Mouse (Mus musculus): ENCODE measurements around the gene Lgi1. TPM values are rescaled to one million over a fixed set of nuclear protein-coding genes. Genes with fewer than 3 reads are reported as not detected.

Lgi1 gene
- polyA plus RNA-seq (2012; rRNA removed) = 54.0 and 58.8 TPM in 2 replicates

DNA sequence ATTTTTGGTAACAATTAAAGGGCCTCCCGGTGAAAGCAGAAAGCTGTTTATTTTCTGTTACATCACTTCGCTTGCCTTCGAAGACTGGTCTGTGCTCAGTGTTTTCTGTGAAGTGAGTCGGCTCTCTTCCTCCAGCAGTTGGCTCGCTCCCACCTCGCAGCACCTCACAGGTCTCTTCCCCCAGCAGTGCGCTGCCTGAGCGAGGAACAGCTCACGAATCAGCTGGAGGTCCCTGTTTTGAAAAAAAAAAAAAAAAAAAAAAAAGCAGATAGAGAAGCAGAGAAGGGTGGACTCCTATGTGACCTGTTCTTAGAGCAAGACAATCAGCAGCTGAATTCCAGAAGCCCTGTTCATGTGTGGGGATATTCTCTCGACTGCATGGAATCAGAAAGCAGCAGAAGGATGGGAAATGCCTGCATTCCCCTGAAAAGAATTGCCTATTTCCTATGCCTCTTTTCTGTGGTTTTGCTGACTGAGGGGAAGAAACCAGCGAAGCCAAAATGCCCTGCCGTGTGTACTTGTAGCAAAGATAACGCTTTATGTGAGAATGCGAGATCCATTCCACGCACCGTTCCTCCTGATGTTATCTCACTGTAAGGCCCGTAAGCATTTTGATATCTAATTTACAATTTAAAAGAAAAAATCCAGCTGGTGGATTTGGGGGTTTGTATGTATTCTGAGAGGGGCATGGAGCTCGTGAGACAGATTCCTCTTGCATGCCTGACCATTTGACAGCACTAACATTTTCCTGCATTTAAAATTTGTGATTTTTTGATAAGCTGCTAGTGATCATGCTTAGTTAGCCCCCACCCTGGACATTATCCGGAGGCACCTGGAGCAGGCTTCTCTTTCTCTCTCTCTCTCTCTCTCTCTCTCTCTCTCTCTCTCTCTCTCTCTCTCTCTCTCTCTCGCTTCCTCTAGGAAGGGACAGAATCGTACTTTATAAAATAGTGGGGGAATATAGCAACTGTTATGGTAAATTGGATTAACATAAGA, at the start of gene Lgi1:
Gene Lgi1 (plus strand): TSS at position 32 of the 996 bp plus-strand sequence.
- TF ChIP-seq POLR2A (IDR thresholded peaks at IDR 0.05; ENCODE audit: borderline replicate concordance, insufficient read depth, low read length) (peak; percentile 31; the same call in 1 of the 2 replicates), CTCF (IDR thresholded peaks at IDR 0.05; ENCODE audit: borderline replicate concordance, insufficient read depth, low read depth, low read length) (no peak)
- 5% methylated on average over 21 of the region's 21 CpGs for WGBS

DNA sequence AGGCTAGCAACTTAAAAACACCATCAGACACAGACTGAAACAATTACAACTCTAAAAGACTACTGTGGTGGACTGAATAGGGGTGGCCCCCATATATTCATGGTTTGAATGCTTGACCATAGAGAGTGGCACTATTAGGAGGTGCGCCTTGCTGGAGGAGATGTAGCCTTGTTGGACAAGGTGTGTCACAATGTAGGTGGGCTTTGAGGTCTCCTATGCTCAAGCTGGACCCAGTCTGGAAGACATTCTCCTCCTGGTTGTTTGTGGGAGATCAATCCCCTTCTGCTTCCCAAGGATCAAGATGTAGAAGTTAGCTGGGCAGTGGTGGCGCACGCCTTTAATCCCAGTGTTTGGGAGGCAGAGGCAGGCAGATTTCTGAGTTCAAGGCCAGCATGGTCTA, 46.6 kb upstream of the Lgi1 start:
- Histone ChIP-seq H3K4me1 (ENCODE audit: control insufficient read depth, insufficient read depth, low read length) (no peaks in the 10 kb centered on the region), H3K27me3 (ENCODE audit: control insufficient read depth, insufficient read depth, low read length) (no peaks in the 10 kb centered on the region), H3K27ac (ENCODE audit: insufficient read depth, low read length) (no peak overlapping the region), H3K4me3 (replicated peaks; ENCODE audit: insufficient read depth, low read depth, low read length) (no peak overlapping the region)
- WGBS = 99% methylated on average over 3 of the region's 3 CpGs
- no peak for TF ChIP-seq POLR2A (IDR thresholded peaks at IDR 0.05; ENCODE audit: borderline replicate concordance, insufficient read depth, low read length)
- TF ChIP-seq CTCF (IDR thresholded peaks at IDR 0.05; ENCODE audit: borderline replicate concordance, insufficient read depth, low read depth, low read length) = no peak
- no peak for DNase-seq

More for the DNA sequence above, at the start of gene Lgi1:
- Histone ChIP-seq H3K27ac (ENCODE audit: insufficient read depth, low read length) (peak within 1 kb of the TSS; percentile 87), H3K4me3 (replicated peaks; ENCODE audit: insufficient read depth, low read depth, low read length) (peak within 1 kb of the TSS; percentile 64), H3K27me3 (ENCODE audit: control insufficient read depth, insufficient read depth, low read length) (no peaks in the 10 kb centered on the region), H3K4me1 (ENCODE audit: control insufficient read depth, insufficient read depth, low read length) (peaks cover 12% of the 10 kb centered on the region)
- DNase-seq = peak; percentile 77 to 83

DNA sequence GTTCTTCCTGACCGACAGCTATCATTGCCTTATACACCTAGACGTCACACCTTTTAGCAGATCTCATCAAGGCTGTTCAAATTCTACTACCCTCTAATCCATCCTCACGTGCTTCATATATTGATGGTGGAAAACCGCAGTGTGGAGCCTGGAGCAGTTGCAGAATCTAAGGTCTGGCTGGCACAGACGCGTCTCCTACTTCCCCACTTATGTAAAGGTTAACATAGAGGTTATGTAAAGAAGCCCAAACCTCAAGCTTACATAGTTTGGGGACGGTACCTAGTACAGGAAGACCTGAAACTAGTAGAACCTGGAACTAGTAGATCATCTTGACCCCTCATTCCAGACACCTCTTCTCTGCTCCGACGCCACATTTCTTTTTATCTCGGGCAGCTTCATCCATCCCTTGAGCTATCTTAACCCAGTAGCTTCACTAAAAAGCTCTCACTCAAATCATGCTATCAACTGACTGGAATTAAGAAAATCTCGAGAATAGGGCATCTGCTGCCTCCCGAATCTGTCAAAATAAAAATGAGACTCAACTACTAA, 40.9 kb upstream of the Lgi1 start:
- Histone ChIP-seq H3K4me1 (ENCODE audit: control insufficient read depth, insufficient read depth, low read length) (peaks cover 3% of the 10 kb centered on the region; the same call in 1 of the 2 replicates), H3K27ac (ENCODE audit: insufficient read depth, low read length) (peak overlapping the region; percentile 54; the same call in 1 of the 2 replicates), H3K27me3 (ENCODE audit: control insufficient read depth, insufficient read depth, low read length) (no peaks in the 10 kb centered on the region), H3K4me3 (replicated peaks; ENCODE audit: insufficient read depth, low read depth, low read length) (peak overlapping the region; percentile 86)
- DNase-seq = no peak
- TF ChIP-seq CTCF (IDR thresholded peaks at IDR 0.05; ENCODE audit: borderline replicate concordance, insufficient read depth, low read depth, low read length) = no peak
- no peak for TF ChIP-seq POLR2A (IDR thresholded peaks at IDR 0.05; ENCODE audit: borderline replicate concordance, insufficient read depth, low read length)
- WGBS = 4% methylated on average over 12 of the region's 12 CpGs

DNA sequence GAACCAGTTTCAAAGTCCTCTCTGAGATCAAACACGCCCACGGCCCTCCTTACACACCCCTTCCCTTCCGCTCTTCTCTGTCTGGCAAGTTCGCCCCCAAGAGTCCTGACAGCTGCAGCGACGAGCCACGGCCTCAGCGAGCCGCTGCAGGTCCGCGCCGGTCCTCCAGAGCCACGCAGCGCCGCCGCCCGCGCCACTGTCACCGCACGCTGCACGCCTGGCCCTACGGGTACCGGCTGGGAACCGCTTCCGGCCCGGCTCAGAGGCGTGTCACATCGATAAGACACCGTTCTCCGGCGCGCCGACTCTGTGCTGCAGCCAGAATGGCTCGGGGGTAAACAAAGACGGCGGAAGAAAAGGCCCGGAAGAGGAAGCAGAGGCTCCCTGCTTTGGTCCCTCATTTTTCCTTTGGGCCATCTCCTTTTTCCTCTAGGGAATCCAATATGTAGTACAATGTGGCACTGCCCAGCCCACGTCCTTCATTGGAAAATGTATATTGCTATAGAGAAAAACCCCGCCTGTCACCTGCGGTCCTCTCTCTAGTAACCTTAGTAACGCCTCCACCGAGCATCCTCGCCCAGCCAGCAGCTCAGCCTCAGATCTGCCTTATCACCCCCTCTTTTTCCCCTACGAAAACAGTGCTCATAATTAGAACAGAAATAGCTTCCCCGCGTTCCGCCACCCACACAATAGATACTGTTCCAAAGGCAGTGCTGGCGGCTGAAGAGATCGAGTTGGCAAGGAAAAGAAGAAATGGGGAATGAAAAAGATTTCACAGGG, 40.2 kb upstream of the Lgi1 start, which contains the start of gene Fra10ac1:
Gene Fra10ac1 (minus strand): TSS at position 252 of the 780 bp plus-strand sequence.
- under 1% methylated on average over 49 of the region's 49 CpGs for whole genome bisulfite sequencing
- Histone ChIP-seq H3K4me3 (replicated peaks; ENCODE audit: insufficient read depth, low read depth, low read length) (peak within 1 kb of the TSS; percentile 86), H3K27me3 (ENCODE audit: control insufficient read depth, insufficient read depth, low read length) (no peaks in the 10 kb centered on the region), H3K4me1 (ENCODE audit: control insufficient read depth, insufficient read depth, low read length) (peaks cover 3% of the 10 kb centered on the region; the same call in 1 of the 2 replicates), H3K27ac (ENCODE audit: insufficient read depth, low read length) (peak within 1 kb of the TSS; percentile 85)
- TF ChIP-seq CTCF (IDR thresholded peaks at IDR 0.05; ENCODE audit: borderline replicate concordance, insufficient read depth, low read depth, low read length) (peak; percentile 59), POLR2A (IDR thresholded peaks at IDR 0.05; ENCODE audit: borderline replicate concordance, insufficient read depth, low read length) (peak; percentile 66)
- DNase-seq = peak; percentile 95 to 98

DNA sequence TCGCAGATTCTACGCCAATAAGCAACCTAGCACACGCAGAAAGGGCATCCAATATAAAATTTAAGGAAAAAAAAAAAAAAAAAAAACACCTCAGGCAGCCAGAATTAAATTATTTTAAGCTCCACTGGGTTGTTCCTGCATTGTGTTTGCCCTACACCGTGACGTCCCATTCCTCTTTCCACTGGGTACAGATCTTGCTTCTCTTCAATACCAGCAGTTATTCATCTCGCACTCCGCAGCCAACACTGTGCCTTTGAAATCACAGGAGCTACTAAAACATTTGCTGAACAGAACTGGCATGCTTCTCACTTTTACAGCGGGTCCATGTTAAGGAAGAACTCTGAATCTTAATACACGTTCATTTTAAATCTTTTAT, 39.7 kb upstream of the Lgi1 start:
- Histone ChIP-seq H3K4me3 (replicated peaks; ENCODE audit: insufficient read depth, low read depth, low read length) (peak overlapping the region; percentile 86), H3K27me3 (ENCODE audit: control insufficient read depth, insufficient read depth, low read length) (no peaks in the 10 kb centered on the region), H3K27ac (ENCODE audit: insufficient read depth, low read length) (peak overlapping the region; percentile 85), H3K4me1 (ENCODE audit: control insufficient read depth, insufficient read depth, low read length) (peaks cover 3% of the 10 kb centered on the region; the same call in 1 of the 2 replicates)
- WGBS = 1% methylated on average over 9 of the region's 9 CpGs
- peak; percentile 65 to 75 for DNase-seq
- TF ChIP-seq CTCF (IDR thresholded peaks at IDR 0.05; ENCODE audit: borderline replicate concordance, insufficient read depth, low read depth, low read length) (no peak), POLR2A (IDR thresholded peaks at IDR 0.05; ENCODE audit: borderline replicate concordance, insufficient read depth, low read length) (peak; percentile 33; the same call in 1 of the 2 replicates)

DNA sequence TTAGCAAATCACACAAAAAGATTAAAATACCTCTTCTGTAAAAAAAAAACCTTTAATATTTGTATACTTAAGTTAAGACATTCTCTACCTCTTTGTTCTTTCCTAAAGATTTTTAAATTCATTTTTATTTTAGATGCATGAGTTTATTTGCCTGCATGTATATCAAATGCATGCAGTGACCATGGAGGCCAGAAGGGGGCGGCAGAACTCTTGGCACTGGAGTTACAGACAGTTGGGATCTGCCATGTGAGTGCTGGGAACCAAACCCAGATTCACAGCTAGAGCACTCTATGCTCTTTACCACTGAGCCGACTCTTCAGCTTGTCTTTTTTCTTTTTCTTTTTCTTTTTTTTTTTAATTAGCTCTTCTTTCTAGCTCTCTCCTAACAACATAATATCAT, 35.6 kb upstream of the Lgi1 start:
- no peaks in the 10 kb centered on the region for H3K27me3 ChIP-seq (ENCODE audit: control insufficient read depth, insufficient read depth, low read length)
- 45% methylated on average over 2 of the region's 2 CpGs for WGBS

DNA sequence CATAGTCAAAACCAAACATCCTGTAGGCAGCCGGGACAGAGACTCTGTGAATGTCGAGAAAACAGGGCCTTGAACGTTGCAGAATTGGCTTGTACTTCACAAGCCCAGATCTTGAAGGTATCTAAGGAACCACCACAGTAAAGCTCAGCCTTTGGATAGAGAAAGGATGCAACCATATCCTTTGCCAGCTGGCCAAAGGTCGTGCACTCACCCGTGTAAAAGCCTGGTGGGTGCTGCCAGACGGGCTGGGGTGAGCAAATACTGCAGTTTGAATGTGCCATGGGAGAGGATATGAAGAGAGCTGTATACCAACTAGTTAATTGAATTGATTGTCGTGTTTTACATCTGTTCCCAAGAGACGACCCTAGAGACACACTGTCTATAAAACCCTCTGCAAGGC, 32.2 kb upstream of the Lgi1 start:
- Histone ChIP-seq H3K4me1 (ENCODE audit: control insufficient read depth, insufficient read depth, low read length) (peaks cover 2% of the 10 kb centered on the region; the same call in 1 of the 2 replicates), H3K27me3 (ENCODE audit: control insufficient read depth, insufficient read depth, low read length) (no peaks in the 10 kb centered on the region), H3K4me3 (replicated peaks; ENCODE audit: insufficient read depth, low read depth, low read length) (no peak overlapping the region), H3K27ac (ENCODE audit: insufficient read depth, low read length) (no peak overlapping the region)
- 31% methylated on average over 8 of the region's 8 CpGs for WGBS
- TF ChIP-seq POLR2A (IDR thresholded peaks at IDR 0.05; ENCODE audit: borderline replicate concordance, insufficient read depth, low read length) (no peak), CTCF (IDR thresholded peaks at IDR 0.05; ENCODE audit: borderline replicate concordance, insufficient read depth, low read depth, low read length) (no peak)
- DNase-seq = no peak

More for the DNA sequence above, 35.6 kb upstream of the Lgi1 start:
- Histone ChIP-seq H3K27ac (ENCODE audit: insufficient read depth, low read length) (no peak overlapping the region), H3K4me1 (ENCODE audit: control insufficient read depth, insufficient read depth, low read length) (0 out of 2 replicates have a peak, but pooled peaks cover 3% of the 10 kb centered on the region), H3K4me3 (replicated peaks; ENCODE audit: insufficient read depth, low read depth, low read length) (no peak overlapping the region)
- no peak for DNase-seq
- TF ChIP-seq CTCF (IDR thresholded peaks at IDR 0.05; ENCODE audit: borderline replicate concordance, insufficient read depth, low read depth, low read length) (peak; percentile 17; the same call in 1 of the 2 replicates), POLR2A (IDR thresholded peaks at IDR 0.05; ENCODE audit: borderline replicate concordance, insufficient read depth, low read length) (no peak)
